Mouse (Mus musculus): ENCODE results near the gene Ubl7.

DNA sequence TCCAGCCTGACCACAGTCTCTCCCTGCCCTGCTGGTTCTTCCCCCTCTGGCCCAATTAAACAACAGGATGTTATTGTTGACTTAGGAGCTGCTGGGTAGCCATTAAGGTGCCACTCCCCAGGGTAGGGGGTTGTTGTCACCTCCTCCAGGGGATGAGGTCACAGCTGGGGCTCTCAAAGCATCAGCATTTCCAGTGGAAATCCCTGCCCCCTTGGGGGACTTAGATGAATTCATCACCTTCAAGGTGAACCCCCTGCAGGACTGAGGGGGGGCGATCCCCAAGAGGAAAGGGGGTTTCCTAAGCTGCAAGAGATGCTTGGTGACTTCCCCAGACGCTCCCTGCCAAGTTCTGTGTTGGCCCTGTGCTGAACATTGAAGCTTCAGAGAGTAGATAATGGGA is 32.3 kb downstream of the Ubl7 start:
- no peak for TF ChIP-seq CTCF (IDR thresholded peaks at IDR 0.05; ENCODE audit: low read depth, low read length)
- TF ChIP-seq POLR2AphosphoS5 (IDR thresholded peaks at IDR 0.05; ENCODE audit: insufficient replicate concordance, low read depth, low read length), result no peak
- TF ChIP-seq GATA1 (IDR thresholded peaks at IDR 0.05; ENCODE audit: borderline replicate concordance, low read length), result no peak
